Mouse (Mus musculus): ENCODE data around the gene Wdr18. TPM values are rescaled to one million over a fixed set of nuclear protein-coding genes. Genes with fewer than 3 reads are reported as not detected.

Wdr18 gene
- polyA plus RNA-seq, 2 experiments, result 24.7 to 58.4 TPM

DNA sequence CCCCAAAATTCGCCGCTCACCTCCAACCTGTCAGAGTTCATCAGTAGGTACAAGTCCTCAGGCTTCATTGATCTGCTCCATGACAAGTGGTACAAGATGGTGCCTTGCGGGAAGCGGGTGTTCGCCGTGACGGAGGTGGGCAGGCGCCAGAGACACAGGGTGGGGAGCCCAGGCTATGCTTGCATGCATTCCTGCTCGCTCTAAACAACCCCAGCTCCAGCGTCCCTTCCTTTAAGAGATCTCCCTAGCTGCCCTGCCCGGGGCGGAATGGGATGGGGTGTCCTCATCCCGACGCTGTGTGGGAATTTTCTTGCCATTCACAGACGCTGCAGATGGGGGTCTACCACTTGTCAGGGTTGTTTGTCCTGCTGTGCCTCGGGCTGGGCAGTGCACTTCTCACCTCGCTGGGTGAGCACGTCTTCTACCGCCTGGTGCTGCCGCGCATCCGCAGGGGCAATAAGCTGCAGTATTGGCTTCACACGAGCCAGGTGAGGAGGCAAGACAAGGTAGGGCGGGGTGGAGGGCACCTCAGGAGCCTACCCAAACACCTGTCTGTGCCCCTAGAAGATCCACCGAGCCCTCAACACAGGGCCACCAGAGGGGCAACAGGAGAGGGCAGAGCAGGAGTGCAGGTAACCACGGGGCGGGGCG is 16.2 kb downstream of the Wdr18 start:
- ATAC-seq (ENCODE audit: insufficient read depth) (no peak), DNase-seq (ENCODE audit: low read depth in 3 of 3, low spot score in 3 of 3) (no peak)
- H3K36me3 ChIP-seq (replicated peaks; ENCODE audit: control insufficient read depth, insufficient read depth, low read depth), result peaks cover 37% of the 10 kb centered on the region
- no peak overlapping the region for H3K9ac ChIP-seq (replicated peaks)
- WGBS (ENCODE audit: insufficient replicate concordance), result 88% methylated on average over 28 of the region's 28 CpGs
- no peak overlapping the region for H3K4me3 ChIP-seq (ENCODE audit: insufficient read depth in 1 of 2, low read depth in 2 of 2, low read length in 2 of 2)
- peaks cover 9% of the 10 kb centered on the region for H3K27me3 ChIP-seq (ENCODE audit: control insufficient read depth, insufficient read depth, low read length)
- no peaks in the 10 kb centered on the region for H3K4me1 ChIP-seq (replicated peaks; ENCODE audit: control insufficient read depth in 2 of 2, insufficient read depth in 2 of 2, low read length in 1 of 2)
- no peak overlapping the region for H3K27ac ChIP-seq
- no peak for TF ChIP-seq EP300 (IDR thresholded peaks at IDR 0.05; ENCODE audit: low read depth)
- TF ChIP-seq CTCF (IDR thresholded peaks at IDR 0.05; ENCODE audit: low read depth), result no peak
- H3K9me3 ChIP-seq (ENCODE audit: control insufficient read depth, low read length), result peaks cover 13% of the 10 kb centered on the region
- no peak overlapping the region for H3K4me2 ChIP-seq (ENCODE audit: low read depth)

DNA sequence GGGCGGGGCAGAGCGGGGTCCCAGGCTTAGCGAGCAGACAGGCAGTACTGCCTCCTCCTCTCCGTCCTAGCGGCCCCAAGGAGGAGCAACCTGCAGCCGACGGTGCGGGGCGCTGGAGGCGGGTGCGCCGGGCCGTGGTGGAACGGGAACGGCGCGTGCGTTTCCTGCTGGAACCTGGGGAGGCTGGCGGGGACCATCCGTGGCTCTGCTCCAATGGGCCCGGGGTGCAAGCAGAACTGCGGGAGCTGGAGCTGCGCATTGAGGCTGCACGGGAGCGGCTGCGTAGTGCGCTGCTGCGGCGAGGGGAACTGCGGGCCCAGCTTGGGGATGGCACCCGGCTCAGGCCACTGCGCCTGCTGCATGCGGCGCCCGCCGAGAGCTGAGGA is 16.8 kb downstream of the Wdr18 start:
- Histone ChIP-seq H3K9me3 (ENCODE audit: control insufficient read depth, low read length) (peaks cover 13% of the 10 kb centered on the region), H3K27ac (no peak overlapping the region), H3K36me3 (replicated peaks; ENCODE audit: control insufficient read depth, insufficient read depth, low read depth) (peaks cover 37% of the 10 kb centered on the region), H3K4me1 (replicated peaks; ENCODE audit: control insufficient read depth in 2 of 2, insufficient read depth in 2 of 2, low read length in 1 of 2) (no peaks in the 10 kb centered on the region), H3K9ac (replicated peaks) (no peak overlapping the region), H3K4me3 (ENCODE audit: insufficient read depth in 1 of 2, low read depth in 2 of 2, low read length in 2 of 2) (no peak overlapping the region), H3K4me2 (ENCODE audit: low read depth) (no peak overlapping the region), H3K27me3 (ENCODE audit: control insufficient read depth, insufficient read depth, low read length) (peaks cover 4% of the 10 kb centered on the region)
- TF ChIP-seq CTCF (IDR thresholded peaks at IDR 0.05; ENCODE audit: low read depth), result no peak
- no peak for DNase-seq (ENCODE audit: low read depth in 3 of 3, low spot score in 3 of 3)
- no peak for ATAC-seq (ENCODE audit: insufficient read depth)
- 91% methylated on average over 36 of the region's 36 CpGs for WGBS (ENCODE audit: insufficient replicate concordance)

DNA sequence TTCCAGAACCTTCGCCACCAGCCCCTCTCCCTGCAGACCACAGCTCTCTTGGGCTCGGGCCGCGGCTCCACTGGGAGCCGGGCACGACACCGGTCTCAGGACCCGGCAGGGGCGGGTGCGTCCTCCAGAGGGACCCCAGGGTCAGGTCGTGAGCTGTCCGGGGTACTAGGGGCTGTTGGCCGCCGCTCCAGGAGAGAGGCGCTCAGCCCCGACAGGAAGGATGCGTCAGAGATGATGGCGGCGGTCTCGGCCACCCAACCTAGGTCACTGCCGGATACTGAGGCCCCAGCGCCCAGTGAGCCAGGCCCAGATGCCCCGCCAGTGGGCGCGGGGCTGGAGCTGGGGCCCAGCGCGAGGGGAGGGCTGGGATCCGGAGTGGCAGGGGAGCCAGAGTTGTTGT is 17.4 kb downstream of the Wdr18 start:
- Histone ChIP-seq H3K27ac (no peak overlapping the region), H3K36me3 (replicated peaks; ENCODE audit: control insufficient read depth, insufficient read depth, low read depth) (peaks cover 37% of the 10 kb centered on the region)
- 96% methylated on average over 28 of the region's 28 CpGs for WGBS (ENCODE audit: insufficient replicate concordance)

DNA sequence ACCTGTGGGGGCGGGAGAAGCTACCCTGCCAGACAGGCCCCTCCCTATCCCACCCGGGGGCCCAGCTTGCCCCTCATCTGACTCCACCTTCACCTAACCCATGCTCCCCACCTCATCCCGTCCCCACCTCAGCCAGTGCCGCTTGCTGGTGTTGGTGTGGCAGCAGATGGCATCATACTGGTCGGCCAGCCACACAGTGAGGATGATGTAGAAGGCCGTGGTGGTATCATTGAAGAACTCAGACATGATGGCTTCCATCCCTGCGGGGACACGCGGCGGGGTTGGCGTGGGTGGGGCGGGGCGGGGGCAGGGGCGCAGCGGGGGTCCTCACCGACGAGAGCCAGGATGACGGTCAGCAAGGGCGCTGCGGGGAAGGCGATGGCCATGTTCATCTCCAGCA is 18.1 kb downstream of the Wdr18 start:
- H3K4me2 ChIP-seq (ENCODE audit: low read depth), result no peak overlapping the region
- H3K27me3 ChIP-seq (ENCODE audit: control insufficient read depth, insufficient read depth, low read length), result no peaks in the 10 kb centered on the region; the same call in 1 of the 2 replicates
- no peak for TF ChIP-seq EP300 (IDR thresholded peaks at IDR 0.05; ENCODE audit: low read depth)
- no peak for TF ChIP-seq CTCF (IDR thresholded peaks at IDR 0.05; ENCODE audit: low read depth)
- 95% methylated on average over 21 of the region's 21 CpGs for WGBS (ENCODE audit: insufficient replicate concordance)
- H3K36me3 ChIP-seq (replicated peaks; ENCODE audit: control insufficient read depth, insufficient read depth, low read depth), result peaks cover 37% of the 10 kb centered on the region
- DNase-seq (ENCODE audit: low read depth in 3 of 3, low spot score in 3 of 3) (no peak), ATAC-seq (ENCODE audit: insufficient read depth) (no peak)
- H3K4me3 ChIP-seq (ENCODE audit: insufficient read depth in 1 of 2, low read depth in 2 of 2, low read length in 2 of 2), result no peak overlapping the region
- no peak overlapping the region for H3K9ac ChIP-seq (replicated peaks)
- no peak overlapping the region for H3K27ac ChIP-seq
- H3K9me3 ChIP-seq (ENCODE audit: control insufficient read depth, low read length), result peaks cover 13% of the 10 kb centered on the region
- peaks cover 2% of the 10 kb centered on the region in 2 experiments for H3K4me1 ChIP-seq (replicated peaks; ENCODE audit: control insufficient read depth in 2 of 2, insufficient read depth in 2 of 2, low read length in 1 of 2)

More for the DNA sequence above, 17.4 kb downstream of the Wdr18 start:
- TF ChIP-seq CTCF (IDR thresholded peaks at IDR 0.05; ENCODE audit: low read depth) (no peak), EP300 (IDR thresholded peaks at IDR 0.05; ENCODE audit: low read depth) (no peak)
- Histone ChIP-seq H3K9me3 (ENCODE audit: control insufficient read depth, low read length) (peaks cover 13% of the 10 kb centered on the region), H3K27me3 (ENCODE audit: control insufficient read depth, insufficient read depth, low read length) (no peaks in the 10 kb centered on the region; the same call in 1 of the 2 replicates), H3K4me2 (ENCODE audit: low read depth) (no peak overlapping the region), H3K9ac (replicated peaks) (no peak overlapping the region), H3K4me3 (ENCODE audit: insufficient read depth in 1 of 2, low read depth in 2 of 2, low read length in 2 of 2) (no peak overlapping the region), H3K4me1 (replicated peaks; ENCODE audit: control insufficient read depth in 2 of 2, insufficient read depth in 2 of 2, low read length in 1 of 2) (no peaks in the 10 kb centered on the region; a peak in 1 of 4 replicates)
- no peak for ATAC-seq (ENCODE audit: insufficient read depth)
- no peak for DNase-seq (ENCODE audit: low read depth in 3 of 3, low spot score in 3 of 3)

DNA sequence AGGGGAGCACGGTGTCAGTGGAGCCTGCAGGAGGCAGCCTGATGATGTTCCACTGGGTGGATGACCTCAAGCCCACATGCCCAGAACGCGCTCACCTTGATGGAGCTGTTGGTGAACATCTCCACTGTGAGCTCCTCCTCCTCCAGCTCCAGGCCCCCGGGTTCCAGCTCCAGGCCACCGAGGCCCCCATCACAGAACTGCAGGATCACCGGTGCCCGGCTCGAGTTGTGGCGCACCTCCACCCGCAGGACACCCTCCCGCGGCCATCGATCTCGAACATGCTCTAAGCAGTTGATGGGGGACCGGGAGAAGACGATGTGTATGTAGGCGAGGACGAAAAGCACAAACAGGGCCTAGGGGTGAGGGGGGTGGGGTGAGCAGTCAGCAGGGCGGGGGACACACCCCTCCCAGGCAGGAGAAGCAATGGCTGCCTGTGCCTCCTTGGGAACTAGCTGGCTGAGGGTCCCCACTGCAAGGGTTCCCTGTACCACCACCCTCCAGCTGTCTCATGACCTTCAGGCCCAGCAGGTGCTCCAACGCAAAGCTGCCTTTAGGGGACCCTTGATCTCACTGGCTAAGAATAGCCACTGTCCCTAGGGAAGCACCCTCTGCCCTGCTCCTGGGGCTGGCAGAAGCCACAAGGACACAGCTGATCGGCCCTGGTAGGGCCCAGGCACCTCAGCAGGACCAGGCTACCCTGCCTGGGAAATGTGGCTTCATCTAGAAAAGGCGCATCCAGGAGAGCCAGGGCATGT is 19.6 kb downstream of the Wdr18 start:
- Histone ChIP-seq H3K4me2 (ENCODE audit: low read depth) (no peak overlapping the region), H3K4me1 (replicated peaks; ENCODE audit: control insufficient read depth in 2 of 2, insufficient read depth in 2 of 2, low read length in 1 of 2) (peaks cover 4 to 10% of the 10 kb centered on the region in 2 experiments), H3K9me3 (ENCODE audit: control insufficient read depth, low read length) (peaks cover 13% of the 10 kb centered on the region), H3K27me3 (ENCODE audit: control insufficient read depth, insufficient read depth, low read length) (no peaks in the 10 kb centered on the region), H3K9ac (replicated peaks) (no peak overlapping the region), H3K27ac (no peak overlapping the region), H3K4me3 (ENCODE audit: insufficient read depth in 1 of 2, low read depth in 2 of 2, low read length in 2 of 2) (no peak overlapping the region), H3K36me3 (replicated peaks; ENCODE audit: control insufficient read depth, insufficient read depth, low read depth) (peaks cover 37% of the 10 kb centered on the region)
- DNase-seq (ENCODE audit: low read depth in 3 of 3, low spot score in 3 of 3) (no peak), ATAC-seq (ENCODE audit: insufficient read depth) (no peak)
- TF ChIP-seq EP300 (IDR thresholded peaks at IDR 0.05; ENCODE audit: low read depth) (no peak), CTCF (IDR thresholded peaks at IDR 0.05; ENCODE audit: low read depth) (no peak)
- 93% methylated on average over 22 of the region's 22 CpGs for WGBS (ENCODE audit: insufficient replicate concordance)

All from liver, embryonic 14.5 days (tissue).